Mouse (Mus musculus) heart, adult 11 months (tissue): ENCODE data around the gene Gm20388.

Experiments
- DNase-seq: peaks from one replicate; pipeline ENCODE4 v3.0.0; 2022

Gm20388 gene

GRCm38 (mm10) chr8:124278956-124279689, 4368.5 kb downstream of the Gm20388 start:
- no peak for DNase-seq

DNA sequence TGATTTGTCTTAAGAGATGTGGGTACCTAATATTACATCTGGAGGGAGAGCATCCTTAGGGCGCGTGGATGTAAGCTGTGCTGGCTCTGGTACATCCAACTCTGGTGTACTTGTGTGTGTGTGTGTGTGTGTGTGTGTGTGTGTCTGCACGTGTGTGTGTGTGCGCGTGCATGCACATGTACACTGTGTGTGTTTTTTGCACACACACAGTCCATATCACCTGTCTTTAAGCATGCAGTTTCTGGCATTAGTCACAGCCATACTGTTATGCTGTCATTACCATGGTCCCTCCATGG, 4369.0 kb downstream of the Gm20388 start:
- DNase-seq: no peak

GRCm38 (mm10) chr8:124281700-124282541, 4371.3 kb downstream of the Gm20388 start:
- peak; percentile 96 for DNase-seq

DNA sequence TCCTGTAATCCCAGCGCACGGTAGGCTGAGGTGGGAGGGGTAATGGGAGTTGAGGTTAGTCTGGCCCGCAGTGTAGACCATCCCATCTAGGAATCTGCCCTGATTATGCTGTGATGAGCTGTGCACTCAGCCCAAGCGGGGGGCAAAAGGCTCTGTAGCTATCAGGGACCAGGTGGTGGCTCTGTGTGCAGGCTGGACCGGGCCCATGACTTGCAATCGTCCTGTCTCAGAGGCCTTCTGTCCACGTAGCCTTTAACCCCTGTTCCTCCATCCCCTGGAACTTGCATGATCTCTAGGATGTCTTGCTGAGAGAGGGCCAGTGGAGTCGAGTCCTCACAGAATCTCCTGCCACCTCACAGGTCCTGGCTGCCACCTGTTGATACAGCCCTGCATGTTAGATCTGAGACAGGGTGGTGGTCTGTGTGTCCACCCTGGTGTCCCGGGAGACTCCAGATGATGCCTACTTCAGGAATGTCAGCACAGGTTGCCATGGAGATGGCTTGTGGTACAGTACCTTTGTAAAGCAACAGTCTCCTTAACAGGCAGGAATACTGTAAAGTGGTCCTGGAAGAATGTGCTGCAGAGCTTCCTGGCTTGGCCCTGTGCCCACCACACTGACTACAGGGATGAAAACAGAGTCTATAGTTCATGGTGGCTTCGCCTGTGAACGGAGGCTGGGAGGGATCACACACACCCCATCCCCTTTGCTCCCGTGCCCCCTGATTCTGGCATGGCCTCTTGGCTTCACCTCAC, 4372.4 kb downstream of the Gm20388 start:
- no peak for DNase-seq

DNA sequence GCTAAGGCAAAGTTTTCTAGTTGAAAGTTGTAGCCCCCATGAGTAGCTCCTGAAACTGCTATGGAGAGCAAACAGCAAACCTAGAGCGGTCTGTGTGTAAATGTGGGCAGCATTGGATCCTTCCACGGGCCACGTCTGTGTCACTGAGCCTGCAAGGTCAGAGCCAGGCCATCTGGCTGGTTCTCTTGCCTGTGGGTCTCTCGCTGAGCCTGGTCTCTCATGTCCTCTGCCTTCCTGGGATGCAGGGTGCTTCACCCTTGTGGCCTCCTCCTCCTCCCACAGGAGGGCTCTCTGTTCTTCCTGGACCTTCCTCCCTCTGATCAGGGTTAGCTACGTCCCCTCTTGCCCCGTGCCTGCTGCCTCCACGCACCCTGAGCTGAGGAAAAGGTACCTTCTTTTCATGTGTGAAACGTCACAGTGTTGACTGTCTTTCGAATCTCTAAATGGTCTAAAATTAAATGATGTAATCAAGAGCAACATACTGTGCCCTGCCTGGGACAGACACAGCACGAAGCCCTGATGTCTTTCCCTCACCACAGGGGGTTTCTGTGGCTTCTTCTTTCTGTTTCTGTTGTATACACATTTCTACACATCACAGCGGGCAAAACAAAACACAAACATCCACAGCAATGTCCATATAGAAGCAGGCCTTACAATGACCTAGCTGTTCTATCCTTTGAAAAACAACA, 4373.1 kb downstream of the Gm20388 start:
- no peak for DNase-seq

- DNase-seq: no peak
Observed at GRCm38 (mm10) chr8:124284333-124284711, 4373.7 kb downstream of the Gm20388 start.

GRCm38 (mm10) chr8:124284984-124285576, 4374.4 kb downstream of the Gm20388 start:
- DNase-seq: peak; percentile 95

- no peak for DNase-seq
Observed at GRCm38 (mm10) chr8:124286461-124287124, 4376.0 kb downstream of the Gm20388 start.

GRCm38 (mm10) chr8:124288215-124288864, 4377.7 kb downstream of the Gm20388 start:
- no peak for DNase-seq

- DNase-seq: no peak
Observed at GRCm38 (mm10) chr8:124289481-124290050, 4378.9 kb downstream of the Gm20388 start.

DNA sequence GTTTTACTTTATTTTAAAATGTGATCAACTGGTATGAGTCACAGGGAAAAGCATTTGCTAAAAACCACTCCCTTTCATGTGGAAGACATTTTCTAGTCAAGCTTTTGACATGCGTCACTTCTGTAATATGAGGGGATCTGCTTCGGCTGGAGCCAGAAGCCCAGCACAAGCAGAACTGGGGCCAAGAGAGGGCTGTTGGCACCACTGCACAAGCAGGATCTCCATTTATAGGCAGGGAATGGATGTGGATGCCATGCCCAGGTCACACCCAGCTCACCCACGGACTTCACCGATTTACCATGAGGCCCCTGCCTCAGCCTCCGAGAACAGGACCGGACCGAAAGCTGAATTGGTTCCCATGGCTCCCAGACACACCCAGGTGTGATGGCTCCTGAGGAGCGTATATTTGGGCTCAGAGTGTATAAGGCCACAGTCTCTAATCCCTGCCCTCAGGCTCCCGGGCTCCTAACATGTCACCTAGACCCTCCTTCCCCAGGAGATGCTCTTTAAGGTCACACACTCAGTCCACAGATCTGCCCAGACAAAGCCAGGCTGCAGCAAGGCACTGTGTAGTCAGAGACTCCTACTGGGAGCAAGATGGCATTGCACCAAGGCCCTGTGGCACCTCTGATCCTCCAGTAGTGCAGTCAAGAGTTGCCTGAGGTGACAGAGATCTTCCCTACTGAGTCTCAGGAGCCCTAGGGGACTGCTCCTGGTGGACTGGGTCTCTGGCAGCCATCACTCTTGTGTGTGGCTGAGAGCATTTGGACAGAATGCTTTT, 4380.5 kb downstream of the Gm20388 start:
- DNase-seq: no peak

DNA sequence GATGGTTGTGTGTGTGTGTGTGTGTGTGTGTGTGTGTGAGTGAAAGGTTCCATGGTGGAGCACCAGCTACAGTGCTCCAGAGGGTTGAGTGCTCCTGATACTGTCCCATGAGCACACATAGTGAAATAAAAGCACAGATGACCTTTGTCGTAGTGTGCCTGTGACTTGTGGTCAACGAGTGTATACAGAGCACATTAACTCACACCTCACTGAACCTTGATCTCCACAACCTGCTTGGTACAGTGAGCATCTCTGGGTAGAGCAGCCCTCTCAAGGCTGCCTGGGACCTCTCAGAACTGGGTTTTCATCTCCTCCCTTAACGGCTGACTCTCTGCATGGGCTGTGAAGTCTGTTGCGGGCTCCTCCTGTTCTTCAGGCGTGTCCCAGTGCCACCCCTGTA, 4381.1 kb downstream of the Gm20388 start:
- no peak for DNase-seq

GRCm38 (mm10) chr8:124292965-124293364, 4382.3 kb downstream of the Gm20388 start:
- no peak for DNase-seq

GRCm38 (mm10) chr8:124294425-124294824, 4383.8 kb downstream of the Gm20388 start:
- peak; percentile 93 for DNase-seq

DNA sequence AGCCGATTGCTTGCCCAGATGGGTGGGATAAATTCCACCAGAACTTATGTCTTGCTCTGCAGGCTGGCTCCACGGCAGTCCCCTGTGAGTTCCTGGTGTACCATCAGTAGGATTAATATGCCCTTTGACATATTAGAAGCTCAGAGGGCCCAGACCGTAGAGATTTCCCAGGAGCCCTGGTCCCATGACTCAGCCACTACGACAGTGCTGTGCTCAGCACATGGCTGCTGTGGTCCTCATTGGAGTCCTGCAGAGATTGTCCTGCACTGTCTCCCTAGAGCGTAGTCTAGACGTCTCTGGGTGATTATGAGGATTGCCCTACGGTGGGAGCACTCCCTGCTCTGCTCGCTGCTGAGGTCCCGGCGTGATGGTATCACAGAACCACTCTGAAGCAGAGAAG, 4384.3 kb downstream of the Gm20388 start:
- no peak for DNase-seq

GRCm38 (mm10) chr8:124295357-124295756, 4384.7 kb downstream of the Gm20388 start:
- DNase-seq: no peak

GRCm38 (mm10) chr8:124301512-124301911, 4390.9 kb downstream of the Gm20388 start:
- no peak for DNase-seq

DNA sequence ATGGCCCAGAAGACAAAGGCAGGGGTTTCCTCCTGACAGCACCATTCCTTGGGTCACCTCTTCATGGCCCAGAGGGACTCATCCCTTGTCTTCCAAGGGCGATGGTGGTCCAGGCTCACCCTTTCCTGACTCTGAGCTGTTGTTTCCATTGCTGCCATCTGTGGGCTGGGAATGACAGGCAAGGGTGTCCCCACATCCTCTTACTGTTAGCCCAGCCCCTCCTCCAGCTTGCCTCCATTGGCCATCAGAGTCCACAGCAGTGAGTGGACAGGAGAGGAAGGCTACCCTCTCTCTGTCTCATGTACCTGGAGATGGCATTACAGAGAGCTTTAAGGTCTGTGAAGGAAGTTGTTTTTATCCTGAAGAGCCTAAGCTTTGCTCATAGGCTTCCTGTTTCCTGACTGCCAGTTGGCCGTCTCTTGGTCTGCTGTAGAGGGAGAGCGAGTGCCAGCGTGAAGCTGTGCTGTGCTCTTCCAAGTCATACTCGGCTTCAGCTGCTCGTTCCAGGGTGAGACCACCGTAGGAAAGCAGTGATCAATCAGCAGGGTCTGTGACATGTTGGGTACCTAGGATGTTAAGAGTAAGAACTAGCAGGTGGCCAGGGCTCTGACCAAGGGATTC, 4391.4 kb downstream of the Gm20388 start:
- DNase-seq: no peak

- DNase-seq: no peak
Observed at GRCm38 (mm10) chr8:124303211-124303902, 4392.7 kb downstream of the Gm20388 start.
